Mouse (Mus musculus): ENCODE results near the gene Eepd1. TPM values are rescaled to one million over a fixed set of nuclear protein-coding genes. Genes with fewer than 3 reads are reported as not detected.

The Eepd1 gene
- polyA plus RNA-seq, 1 experiment: 7.1 TPM

GRCm38 (mm10) chr9:25487446-25488110 is 6.2 kb downstream of the Eepd1 start:
- DNase-seq (ENCODE audit: low read depth, low spot score): no peak
- 61% methylated on average over 12 of the region's 12 CpGs for WGBS

- WGBS: 59% methylated on average over 9 of the region's 9 CpGs
- DNase-seq (ENCODE audit: low read depth, low spot score): no peak
These were observed 7.2 kb downstream of the Eepd1 start for GRCm38 (mm10) chr9:25488581-25488980.

GRCm38 (mm10) chr9:25489221-25489960 is 8.0 kb downstream of the Eepd1 start:
- WGBS: 85% methylated on average over 7 of the region's 7 CpGs

GRCm38 (mm10) chr9:25490278-25491145 is 9.2 kb downstream of the Eepd1 start:
- no peak for DNase-seq (ENCODE audit: low read depth, low spot score)
- 65% methylated on average over 13 of the region's 13 CpGs for WGBS

More at GRCm38 (mm10) chr9:25489221-25489960, 8.0 kb downstream of the Eepd1 start:
- DNase-seq (ENCODE audit: low read depth, low spot score): no peak

- 45% methylated on average over 5 of the region's 5 CpGs for WGBS
- DNase-seq (ENCODE audit: low read depth, low spot score): no peak
These were observed 12.6 kb downstream of the Eepd1 start for GRCm38 (mm10) chr9:25493918-25494317.

- 93% methylated on average over 10 of the region's 10 CpGs for WGBS
- no peak for DNase-seq (ENCODE audit: low read depth, low spot score)
These were observed 14.3 kb downstream of the Eepd1 start for GRCm38 (mm10) chr9:25495601-25496000.

- 88% methylated on average over 4 of the region's 4 CpGs for WGBS
- no peak for DNase-seq (ENCODE audit: low read depth, low spot score)
These were observed 14.8 kb downstream of the Eepd1 start for GRCm38 (mm10) chr9:25496196-25496595.

DNA sequence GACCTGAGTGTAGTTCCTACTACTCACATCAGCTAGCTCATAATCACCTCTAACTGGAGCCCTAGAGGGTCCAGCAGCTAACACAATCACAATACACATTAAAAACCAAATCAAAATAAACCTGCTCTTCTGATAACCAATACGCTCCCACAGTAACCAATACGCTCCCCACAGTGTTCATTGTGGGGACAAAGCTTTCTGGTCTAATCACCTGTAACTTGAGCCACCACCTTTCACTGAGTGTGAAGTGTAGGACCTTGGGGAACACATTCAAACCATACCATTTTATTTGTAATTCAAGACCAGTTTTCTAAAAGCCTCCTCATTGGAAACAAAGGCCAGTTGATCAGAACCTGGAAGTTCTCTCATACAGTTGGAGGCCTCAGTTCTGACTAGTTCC is 15.4 kb downstream of the Eepd1 start:
- no peak for DNase-seq (ENCODE audit: low read depth, low spot score)
- 100% methylated on average over 2 of the region's 2 CpGs for WGBS

DNA sequence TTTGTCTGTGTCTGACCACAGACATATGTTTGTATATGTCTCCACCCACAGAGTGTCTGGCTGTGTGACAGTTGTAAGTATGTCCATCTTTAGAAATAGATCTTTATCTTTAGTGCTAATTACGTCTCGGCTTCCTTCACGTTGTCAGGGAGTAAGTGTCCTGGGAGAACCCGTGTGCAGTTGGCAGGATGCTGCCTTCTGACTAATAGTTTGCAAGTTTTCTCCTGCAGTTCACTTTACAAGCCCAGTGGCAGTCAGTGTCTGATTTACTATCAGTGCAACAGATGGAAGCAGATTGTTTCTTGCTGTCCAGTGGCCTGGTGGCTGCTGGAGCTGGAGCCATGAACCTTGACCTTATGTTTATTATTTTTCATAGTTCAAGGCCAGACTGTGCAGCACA is 17.4 kb downstream of the Eepd1 start:
- WGBS: 23% methylated on average over 4 of the region's 4 CpGs
- DNase-seq (ENCODE audit: low read depth, low spot score): no peak

GRCm38 (mm10) chr9:25499306-25499705 is 18.0 kb downstream of the Eepd1 start:
- WGBS: 51% methylated on average over 3 of the region's 3 CpGs
- DNase-seq (ENCODE audit: low read depth, low spot score): no peak

DNA sequence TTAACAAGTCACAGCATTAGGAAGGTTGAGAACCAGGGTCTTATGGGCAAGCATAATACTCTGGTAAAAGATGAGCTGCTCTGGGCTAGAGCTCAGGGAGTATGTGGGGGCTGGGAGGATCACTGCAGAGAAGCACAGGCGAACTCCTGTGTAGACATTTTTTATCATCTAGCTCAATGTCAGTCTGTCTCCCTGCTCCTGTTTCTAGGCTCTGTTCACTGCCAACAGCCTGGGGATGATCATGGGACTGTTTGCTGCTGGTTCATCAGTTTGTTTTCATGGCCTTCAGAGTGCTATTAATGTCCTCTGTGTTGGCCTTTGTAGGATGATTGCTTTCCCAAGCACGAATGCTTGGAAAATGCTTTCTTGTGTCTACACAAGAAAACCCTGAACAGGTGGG is 18.7 kb downstream of the Eepd1 start:
- no peak for DNase-seq (ENCODE audit: low read depth, low spot score)
- 69% methylated on average over 2 of the region's 2 CpGs for WGBS

DNA sequence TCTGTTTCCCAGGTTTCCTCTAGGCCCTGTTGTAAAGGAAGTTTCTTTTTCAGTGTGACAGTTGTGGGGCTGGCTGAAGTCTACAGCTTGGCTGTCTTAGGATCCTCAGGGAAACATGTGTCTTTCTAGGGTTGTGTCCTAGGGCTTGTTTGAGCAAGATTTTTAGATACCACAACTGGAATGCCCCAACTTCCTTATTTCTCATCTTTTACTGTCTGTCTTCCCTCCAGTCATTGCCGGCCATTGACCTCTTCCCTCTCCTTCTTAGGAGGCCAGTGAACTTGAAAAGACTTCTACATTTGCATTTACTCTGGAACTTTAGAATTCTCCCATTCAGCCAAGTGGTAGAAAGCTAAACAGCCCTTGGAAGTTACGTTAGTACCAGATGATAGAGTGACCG is 27.5 kb downstream of the Eepd1 start:
- 80% methylated on average over 3 of the region's 3 CpGs for WGBS
- DNase-seq (ENCODE audit: low read depth, low spot score): no peak

- WGBS: 71% methylated on average over 11 of the region's 11 CpGs
- no peak for DNase-seq (ENCODE audit: low read depth, low spot score)
These were observed 29.2 kb downstream of the Eepd1 start for GRCm38 (mm10) chr9:25510572-25510971.

- DNase-seq (ENCODE audit: low read depth, low spot score): no peak
- WGBS: 47% methylated on average over 2 of the region's 2 CpGs
These were observed 31.7 kb downstream of the Eepd1 start for GRCm38 (mm10) chr9:25513050-25513449.

GRCm38 (mm10) chr9:25513556-25513955 is 32.2 kb downstream of the Eepd1 start:
- WGBS: 71% methylated on average over 3 of the region's 3 CpGs
- DNase-seq (ENCODE audit: low read depth, low spot score): no peak

DNA sequence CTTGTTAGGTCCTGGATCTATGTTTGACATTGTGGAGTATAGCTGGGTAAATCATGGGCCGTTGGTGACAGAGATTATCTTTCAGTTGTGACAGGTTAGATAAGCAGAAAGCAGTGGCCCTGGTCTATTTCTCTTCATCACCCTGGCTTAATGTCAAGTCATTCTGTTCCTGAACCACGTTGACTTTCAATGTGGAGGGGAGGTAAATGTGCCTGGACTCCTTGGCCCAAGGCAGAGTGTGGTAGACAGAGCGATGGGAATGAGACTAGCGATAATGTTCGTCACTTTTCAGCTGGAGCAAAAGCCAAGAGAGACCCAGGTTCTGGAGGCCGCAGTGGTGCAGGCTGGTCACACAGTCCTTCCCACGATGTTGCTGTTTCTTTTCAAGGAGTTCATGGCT is 35.3 kb downstream of the Eepd1 start:
- DNase-seq (ENCODE audit: low read depth, low spot score): no peak
- WGBS: 77% methylated on average over 7 of the region's 7 CpGs

DNA sequence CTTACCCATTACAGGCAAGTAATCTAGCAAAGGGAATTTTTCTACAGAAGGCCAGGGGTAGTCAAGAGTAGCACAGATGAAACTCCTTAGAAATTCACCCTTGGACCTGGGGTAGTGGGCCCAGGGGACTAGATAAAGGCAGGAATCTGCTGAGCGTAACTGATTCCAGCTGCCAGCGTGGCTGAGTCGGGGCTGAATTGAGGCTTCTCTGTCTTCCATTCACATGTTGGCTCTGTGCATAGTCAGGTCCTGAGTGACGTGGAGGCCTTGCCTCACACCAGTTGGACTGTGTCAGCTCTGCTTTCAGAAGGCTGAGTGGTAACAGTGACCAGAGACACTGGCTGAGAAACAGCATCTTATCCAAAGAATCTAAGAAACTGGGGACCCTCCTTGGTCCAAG is 36.6 kb downstream of the Eepd1 start:
- WGBS: 91% methylated on average over 4 of the region's 4 CpGs
- no peak for DNase-seq (ENCODE audit: low read depth, low spot score)

- WGBS: 66% methylated on average over 6 of the region's 6 CpGs
- DNase-seq (ENCODE audit: low read depth, low spot score): no peak
These were observed 37.8 kb downstream of the Eepd1 start for GRCm38 (mm10) chr9:25519193-25519592.

DNA sequence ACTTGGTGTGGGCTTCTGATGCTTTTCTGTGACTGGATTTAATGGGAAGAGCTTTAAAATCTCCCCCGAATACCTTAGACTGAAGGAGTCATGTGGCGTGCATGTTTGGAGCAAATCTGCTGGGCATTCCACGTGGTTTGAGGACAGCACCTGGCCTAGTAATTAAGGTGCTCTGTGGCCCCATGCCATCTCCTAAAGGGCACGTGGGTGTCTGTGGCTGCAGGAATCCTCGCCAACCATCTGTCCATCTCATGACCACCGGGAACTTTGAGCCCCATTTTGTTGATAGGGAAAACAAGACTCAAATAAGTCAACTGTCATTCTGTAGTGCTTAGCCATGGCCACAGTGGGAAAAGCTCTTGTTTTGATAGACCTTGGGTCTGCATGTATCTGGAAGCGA is 39.5 kb downstream of the Eepd1 start:
- 75% methylated on average over 7 of the region's 7 CpGs for WGBS

DNA sequence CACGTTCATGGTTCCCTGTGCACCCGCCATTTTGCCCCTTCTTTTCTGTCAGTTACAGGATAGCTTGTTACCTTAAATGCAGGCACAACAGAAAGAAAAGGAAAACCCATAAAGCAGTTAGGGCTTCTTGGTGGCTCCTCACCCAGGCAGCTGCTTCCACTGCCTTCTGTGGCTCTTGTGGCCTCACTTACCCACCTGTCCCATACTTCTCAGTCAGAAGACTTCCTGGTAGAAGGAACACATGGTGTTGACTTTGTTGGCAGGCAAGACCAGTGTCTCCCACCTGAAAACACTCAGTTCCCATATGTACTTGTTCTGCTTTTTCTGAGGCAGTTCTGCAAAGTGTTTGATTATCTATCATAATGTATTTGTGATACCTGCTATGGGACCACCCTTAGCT is 40.5 kb downstream of the Eepd1 start:
- no peak for DNase-seq (ENCODE audit: low read depth, low spot score)
- WGBS: 85% methylated on average over 2 of the region's 2 CpGs

More for the DNA sequence above, 39.5 kb downstream of the Eepd1 start:
- no peak for DNase-seq (ENCODE audit: low read depth, low spot score)

Data from large intestine, adult 2 months (tissue).